Mouse (Mus musculus): ENCODE measurements at regions not wholly inside any gene's neighbourhood (a gene's known extent, or its start where the extent isn't known, plus 50 kb on each side); places are given as distances from the start of the nearest gene placed in this dataset.

DNA sequence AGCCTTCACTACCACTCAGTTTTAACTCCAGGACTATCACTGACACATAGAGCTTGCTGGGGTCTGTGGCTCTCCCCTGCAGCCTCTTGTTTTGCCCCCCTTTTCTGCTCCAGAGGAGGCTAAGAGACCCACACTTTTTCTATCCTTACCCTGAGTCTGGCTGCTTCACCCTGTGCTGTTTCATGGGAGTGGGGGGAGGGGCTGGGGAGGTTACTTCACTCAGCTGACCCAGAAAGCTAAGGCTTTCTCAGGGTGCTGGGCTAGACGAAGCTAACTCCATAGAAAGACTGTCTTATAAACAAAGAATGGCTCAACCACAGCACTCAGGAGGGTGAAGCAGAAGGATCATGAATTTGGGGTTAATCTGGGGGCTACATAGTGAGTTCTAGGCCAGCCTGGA is 93.9 kb downstream of the Vegfa start:
- TF ChIP-seq CTCF (IDR thresholded peaks at IDR 0.05; ENCODE audit: low read depth) (no peak), EP300 (IDR thresholded peaks at IDR 0.05; ENCODE audit: low read depth) (no peak)

All from heart, postnatal 0 days (tissue).